Comparison of ENCODE assay signal across 8 mouse cellular contexts in genomic region chr17:56608699-56609098, GRCm38 (mm10). TPM values are rescaled to one million over a fixed set of nuclear protein-coding genes. Genes with fewer than 3 reads are reported as not detected.
DNase-seq lines count a peak whose midpoint lies in the region; ATAC-seq and TF ChIP-seq lines count a peak whose summit lies in the region.

No protein-coding gene starts in this region.

- no peaks in the 10 kb centered on the region for H3K9me3 ChIP-seq in hindbrain, embryonic 11.5 days (ENCODE audit: control insufficient read depth, low read length)
- no peaks in the 10 kb centered on the region for H3K9me3 ChIP-seq in midbrain, embryonic 12.5 days

- H3K36me3 ChIP-seq in hindbrain, embryonic 11.5 days (ENCODE audit: control insufficient read depth, insufficient read depth, low read length) = peaks cover 2% of the 10 kb centered on the region
- H3K36me3 ChIP-seq in midbrain, embryonic 12.5 days = peaks cover 40% of the 10 kb centered on the region

- H3K4me2 ChIP-seq in hindbrain, embryonic 11.5 days (replicated peaks; ENCODE audit: low read depth, low read length) = peak overlapping the region; percentile 87
- H3K4me2 ChIP-seq in midbrain, embryonic 12.5 days (replicated peaks) = peak overlapping the region; percentile 84

- no peak for TF ChIP-seq CTCF in bone marrow, adult 2 months (IDR thresholded peaks at IDR 0.05; ENCODE audit: control insufficient read depth, insufficient read depth, low read length)

- peak; percentile 31 for DNase-seq in kidney, adult 11 months
- no peak for DNase-seq in kidney, postnatal 36 days
- no peak for DNase-seq in hindbrain, embryonic 11.5 days (ENCODE audit: low spot score)
- DNase-seq in adrenal gland, postnatal 4 days (ENCODE audit: low spot score in 2 of 2) = no peak
- no peak for DNase-seq in gastrocnemius, postnatal 36 days
- DNase-seq in lung, postnatal 25 days (ENCODE audit: low spot score) = no peak

- H3K27me3 ChIP-seq in hindbrain, embryonic 11.5 days (ENCODE audit: control insufficient read depth, insufficient read depth, low read length) = no peaks in the 10 kb centered on the region
- no peaks in the 10 kb centered on the region for H3K27me3 ChIP-seq in midbrain, embryonic 12.5 days

- no peak overlapping the region for H3K9ac ChIP-seq in hindbrain, embryonic 11.5 days (ENCODE audit: low read depth, low read length)
- peak overlapping the region; percentile 76 for H3K9ac ChIP-seq in midbrain, embryonic 12.5 days (replicated peaks)

- intact Hi-C loops in gastrocnemius, postnatal 36 days (cut with DNase I) = no loop called here

- H3K4me1 ChIP-seq in bone marrow, adult 2 months (ENCODE audit: control insufficient read depth, insufficient read depth, low read length) = peaks cover 3% of the 10 kb centered on the region; the same call in 1 of the 2 replicates
- H3K4me1 ChIP-seq in hindbrain, embryonic 11.5 days (replicated peaks; ENCODE audit: control insufficient read depth, insufficient read depth, low read length) = peaks cover 2% of the 10 kb centered on the region; the same call in 1 of the 2 replicates
- peaks cover 24% of the 10 kb centered on the region for H3K4me1 ChIP-seq in midbrain, embryonic 12.5 days

- no peak for TF ChIP-seq POLR2A in bone marrow, adult 2 months (IDR thresholded peaks at IDR 0.05; ENCODE audit: borderline replicate concordance, control insufficient read depth, low read depth, low read length)

- WGBS in bone marrow, adult 2 months = 32% methylated on average over 5 of the region's 5 CpGs
- WGBS in hindbrain, embryonic 11.5 days = 64% methylated on average over 5 of the region's 5 CpGs
- 57% methylated on average over 5 of the region's 5 CpGs for WGBS in midbrain, embryonic 12.5 days

- H3K27ac ChIP-seq in bone marrow, adult 2 months (ENCODE audit: control insufficient read depth, insufficient read depth, low read depth, low read length, poor library complexity) = no peak overlapping the region
- no peak overlapping the region for H3K27ac ChIP-seq in hindbrain, embryonic 11.5 days (ENCODE audit: low read depth, low read length)
- 0 out of 2 replicates have a peak overlapping the region, but pooled peaks have one; percentile 77 for H3K27ac ChIP-seq in midbrain, embryonic 12.5 days (replicated peaks)

- peak overlapping the region; percentile 25 for H3K4me3 ChIP-seq in bone marrow, adult 2 months (replicated peaks; ENCODE audit: control insufficient read depth, low read depth, low read length)
- peak overlapping the region; percentile 65 for H3K4me3 ChIP-seq in hindbrain, embryonic 11.5 days (ENCODE audit: low read depth, low read length)
- peak overlapping the region; percentile 59 for H3K4me3 ChIP-seq in midbrain, embryonic 12.5 days

- no peak for ATAC-seq in hindbrain, embryonic 11.5 days (ENCODE audit: low FRiP score)
- ATAC-seq in midbrain, embryonic 12.5 days (ENCODE audit: low FRiP score, low read depth) = no peak

RNA-seq across cellular contexts. Expression of gene 2410015M20Rik, which starts 0.9 kb away (rescaled TPM):
- 44.0 and 94.1 TPM in 2 replicates for polyA plus RNA-seq in bone marrow, adult 2 months (2011; ENCODE audit: insufficient read depth, insufficient read length, low replicate concordance, missing spikeins)
- polyA plus RNA-seq in hindbrain, embryonic 11.5 days (2014; fragmentation: Nextera tagmentation; extraction: Ambion mirVana) = 184 and 192 TPM in 2 replicates
- polyA plus RNA-seq in midbrain, embryonic 12.5 days (2016; fragmentation: Nextera tagmentation; extraction: Ambion mirVana) = 174 and 178 TPM in 2 replicates
- total RNA-seq in adrenal gland, postnatal 4 days (2021) = 100 to 1,000 TPM; 294 to 338 TPM
- total RNA-seq in gastrocnemius, postnatal 36 days (2021) = 100 to 1,000 TPM; 130 to 135 TPM

RNA-seq across cellular contexts. Expression of gene Rpl36, which starts 4.5 kb away (rescaled TPM):
- 407 and 414 TPM in 2 replicates for polyA plus RNA-seq in bone marrow, adult 2 months (2011; ENCODE audit: insufficient read depth, insufficient read length, low replicate concordance, missing spikeins)
- polyA plus RNA-seq in hindbrain, embryonic 11.5 days (2014; fragmentation: Nextera tagmentation; extraction: Ambion mirVana) = 1,258 and 1,259 TPM in 2 replicates
- 1,173 and 1,210 TPM in 2 replicates for polyA plus RNA-seq in midbrain, embryonic 12.5 days (2016; fragmentation: Nextera tagmentation; extraction: Ambion mirVana)
- total RNA-seq in adrenal gland, postnatal 4 days (2021) = 1,000 to 10,000 TPM; 1,222 to 1,358 TPM
- 100 to 1,000 TPM; 482 to 579 TPM for total RNA-seq in gastrocnemius, postnatal 36 days (2021)

RNA-seq across cellular contexts. Expression of gene Lonp1, which starts 18.0 kb away (rescaled TPM):
- polyA plus RNA-seq in bone marrow, adult 2 months (2011; ENCODE audit: insufficient read depth, insufficient read length, low replicate concordance, missing spikeins) = 19.7 and 29.5 TPM in 2 replicates
- polyA plus RNA-seq in hindbrain, embryonic 11.5 days (2014; fragmentation: Nextera tagmentation; extraction: Ambion mirVana) = 43.7 and 45.4 TPM in 2 replicates
- polyA plus RNA-seq in midbrain, embryonic 12.5 days (2016; fragmentation: Nextera tagmentation; extraction: Ambion mirVana) = 52.1 TPM in 2 replicates
- total RNA-seq in adrenal gland, postnatal 4 days (2021) = 100 to 1,000 TPM; 306 to 318 TPM
- total RNA-seq in gastrocnemius, postnatal 36 days (2021) = 10 to 100 TPM; 60.6 to 62.6 TPM

RNA-seq across cellular contexts. Expression of gene Catsperd, which starts 19.2 kb away (rescaled TPM):
- polyA plus RNA-seq in bone marrow, adult 2 months (2011; ENCODE audit: insufficient read depth, insufficient read length, low replicate concordance, missing spikeins) = not detected in 2 replicates
- 0.56 and 0.86 TPM in 2 replicates for polyA plus RNA-seq in hindbrain, embryonic 11.5 days (2014; fragmentation: Nextera tagmentation; extraction: Ambion mirVana)
- 0.80 and 1.1 TPM in 2 replicates for polyA plus RNA-seq in midbrain, embryonic 12.5 days (2016; fragmentation: Nextera tagmentation; extraction: Ambion mirVana)
- 1 to 10 TPM; 2.4 to 2.7 TPM for total RNA-seq in adrenal gland, postnatal 4 days (2021)
- under 1 TPM in 1 of 2 experiments, not detected in 1; 0.15 TPM for total RNA-seq in gastrocnemius, postnatal 36 days (2021)

RNA-seq across cellular contexts. Expression of gene Safb, which starts 24.1 kb away (rescaled TPM):
- 94.9 and 178 TPM in 2 replicates for polyA plus RNA-seq in bone marrow, adult 2 months (2011; ENCODE audit: insufficient read depth, insufficient read length, low replicate concordance, missing spikeins)
- polyA plus RNA-seq in hindbrain, embryonic 11.5 days (2014; fragmentation: Nextera tagmentation; extraction: Ambion mirVana) = 93.7 and 105 TPM in 2 replicates
- polyA plus RNA-seq in midbrain, embryonic 12.5 days (2016; fragmentation: Nextera tagmentation; extraction: Ambion mirVana) = 168 and 177 TPM in 2 replicates
- 100 to 1,000 TPM; 168 to 177 TPM for total RNA-seq in adrenal gland, postnatal 4 days (2021)
- 10 to 100 TPM; 35.9 to 39.7 TPM for total RNA-seq in gastrocnemius, postnatal 36 days (2021)
